Mouse (Mus musculus) neural tube, embryonic 15.5 days (tissue): ENCODE data around the gene Os9. TPM values are rescaled to one million over a fixed set of nuclear protein-coding genes. Genes with fewer than 3 reads are reported as not detected.
A peak's percentile ranks its signal among the peaks of the same experiment; 100 is the strongest.
"Not testable (repeated sequence)": the region's sequence is repeated elsewhere in the genome, so short reads cannot be mapped to it uniquely, and the experiment has no call there.

Experiments used
- ATAC-seq: fragments of 200-750 bp; cut with Nextera tagmentation; 2 replicates; pipeline ENCODE4 v1.8.0; 2017; ENCODE audit warnings: mild to moderate bottlenecking, moderate TSS enrichment, moderate library complexity; ENCODE audit not compliant: low FRiP score
- H3K27ac ChIP-seq: fragments of 300-500 bp; sonication (generic); replicated peaks from 2 replicates; pipeline ENCODE4 v1.5.1; 2015; ENCODE audit warnings: mild to moderate bottlenecking, inconsistent platforms
- H3K27me3 ChIP-seq: fragments of 300-500 bp; sonication (generic); replicated peaks from 2 replicates; pipeline ENCODE4 v1.6.1; 2015; ENCODE audit warnings: inconsistent platforms
- H3K36me3 ChIP-seq: fragments of 300-500 bp; sonication (generic); 2 replicates; pipeline ENCODE4 v1.6.1; 2015; ENCODE audit warnings: inconsistent platforms
- H3K4me1 ChIP-seq: fragments of 300-500 bp; sonication (generic); 2 replicates; pipeline ENCODE4 v1.6.1; 2015; ENCODE audit warnings: inconsistent platforms
- H3K4me2 ChIP-seq: fragments of 300-500 bp; sonication (generic); 2 replicates; pipeline ENCODE4 v1.6.1; 2015; ENCODE audit warnings: inconsistent platforms, mild to moderate bottlenecking, moderate library complexity
- H3K4me3 ChIP-seq: fragments of 300-500 bp; sonication (generic); replicated peaks from 2 replicates; pipeline ENCODE4 v1.5.1; 2015; ENCODE audit warnings: mild to moderate bottlenecking, inconsistent platforms
- H3K9ac ChIP-seq: fragments of 300-500 bp; sonication (generic); replicated peaks from 2 replicates; pipeline ENCODE4 v1.6.1; 2015; ENCODE audit warnings: mild to moderate bottlenecking, inconsistent platforms
- H3K9me3 ChIP-seq: fragments of 300-500 bp; sonication (generic); replicated peaks from 2 replicates; pipeline ENCODE4 v1.6.1; 2016; ENCODE audit warnings: inconsistent platforms
- WGBS: fragments of 180-500 bp; shearing (Covaris S2); methylation state at CpG from one replicate; pipeline ENCODE4 v1.1.7; 2015; ENCODE audit warnings: mixed read lengths; 5-methylcytosine and 5-hydroxymethylcytosine counted together
- polyA plus RNA-seq: library from polyadenylated mRNA; unstranded; fragments of >200 nt; fragmentation: Nextera tagmentation; extraction: Ambion mirVana; gene quantifications from 2 replicates; pipeline ENCODE4 v1.2.1, GENCODE M21; 2015

The Os9 gene
- polyA plus RNA-seq, 1 experiment from 2014 or later = 130 TPM

DNA sequence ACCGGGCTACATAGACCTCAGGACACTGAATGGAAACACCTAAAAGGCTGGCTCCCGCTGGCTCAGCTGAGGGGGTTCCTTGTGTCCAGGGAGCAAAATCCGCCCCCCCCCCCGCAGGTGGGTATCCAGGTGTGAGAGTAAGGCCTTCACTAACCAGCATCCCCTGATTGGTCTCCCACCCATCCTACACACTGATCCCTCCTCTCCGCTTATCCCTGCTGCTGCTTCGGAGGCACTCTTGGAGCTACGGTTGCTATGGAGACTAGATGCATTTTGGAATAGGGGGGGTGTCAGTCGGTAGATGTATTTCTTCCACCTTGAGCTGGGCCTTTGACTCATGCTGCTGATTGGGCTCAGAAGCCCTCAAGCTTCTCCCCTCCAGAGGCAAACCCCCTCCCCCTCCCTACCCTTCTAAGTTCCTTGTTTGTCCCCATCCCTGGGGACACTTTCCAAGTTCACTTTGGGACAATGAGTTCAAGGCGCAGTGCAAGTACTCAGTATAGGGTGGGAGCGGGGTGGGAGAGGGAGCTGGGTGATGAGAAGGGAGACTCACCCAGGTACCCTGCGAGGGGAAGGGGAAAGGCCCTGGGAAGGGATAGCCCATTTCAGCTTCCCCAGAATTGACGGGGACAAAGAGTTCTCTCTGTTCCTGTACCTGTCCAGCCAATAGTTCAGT is 42.8 kb downstream of the Os9 start:
- H3K27ac ChIP-seq = peak overlapping the region; percentile 91
- WGBS = 2% methylated on average over 12 of the region's 12 CpGs
- peaks cover 2% of the 10 kb centered on the region; the same call in 1 of the 2 replicates for H3K36me3 ChIP-seq
- peak overlapping the region; percentile 93 for H3K4me2 ChIP-seq
- no peaks in the 10 kb centered on the region for H3K9me3 ChIP-seq
- H3K27me3 ChIP-seq = peaks cover 7% of the 10 kb centered on the region
- ATAC-seq = peak; percentile 54
- peaks cover 53% of the 10 kb centered on the region for H3K4me1 ChIP-seq
- H3K9ac ChIP-seq = peak overlapping the region; percentile 42; the same call in 1 of the 2 replicates
- H3K4me3 ChIP-seq = peak overlapping the region; percentile 81

DNA sequence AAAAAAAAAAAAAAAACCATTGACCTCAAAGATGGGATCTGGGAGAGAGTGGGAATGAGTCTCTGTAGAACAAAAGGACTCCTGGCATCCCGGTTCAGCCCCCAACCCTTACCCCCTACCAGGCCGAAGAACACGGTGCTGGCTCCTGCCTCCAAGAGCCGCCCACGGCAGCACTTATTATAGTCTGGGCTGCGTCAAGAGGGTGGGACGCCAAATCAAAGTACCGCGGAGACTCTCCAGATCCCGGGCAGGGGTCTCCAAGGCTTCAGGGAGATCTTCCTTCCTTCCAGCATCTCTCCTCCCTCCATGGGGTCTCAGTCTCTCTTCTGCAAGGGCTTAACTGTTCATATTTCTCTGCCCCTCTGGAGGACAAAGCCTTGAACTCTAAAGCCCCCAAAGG is 43.4 kb downstream of the Os9 start:
- Histone ChIP-seq H3K9ac (peak overlapping the region; percentile 42), H3K36me3 (no peaks in the 10 kb centered on the region), H3K27me3 (0 out of 2 replicates have a peak, but pooled peaks cover 5% of the 10 kb centered on the region), H3K4me1 (peaks cover 47% of the 10 kb centered on the region), H3K27ac (peak overlapping the region; percentile 91), H3K9me3 (no peaks in the 10 kb centered on the region), H3K4me3 (peak overlapping the region; percentile 81), H3K4me2 (peak overlapping the region; percentile 93)
- no peak for ATAC-seq
- WGBS = 5% methylated on average over 10 of the region's 10 CpGs

DNA sequence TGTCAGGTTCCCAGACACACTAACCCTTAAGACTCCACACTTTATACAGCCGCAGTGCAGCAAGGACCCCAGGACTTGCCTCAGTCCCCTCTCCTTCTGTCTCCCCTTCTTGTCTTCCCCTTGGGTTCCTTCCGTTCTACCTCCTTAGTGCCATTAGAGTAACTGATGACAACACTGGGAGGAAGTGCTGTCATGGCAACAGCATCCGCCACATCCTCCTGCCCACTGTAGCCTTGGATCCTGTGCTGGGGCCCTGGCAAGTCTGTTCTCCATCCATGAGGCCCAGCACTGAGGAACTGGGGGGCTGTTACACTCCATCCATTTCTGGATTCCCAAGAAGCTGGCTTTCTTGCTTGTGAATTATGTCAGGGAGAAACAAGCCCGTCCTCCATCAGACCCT is 44.8 kb downstream of the Os9 start:
- WGBS = 32% methylated on average over 4 of the region's 4 CpGs
- Histone ChIP-seq H3K4me3 (no peak overlapping the region), H3K9me3 (no peaks in the 10 kb centered on the region), H3K9ac (no peak overlapping the region), H3K4me1 (peaks cover 38% of the 10 kb centered on the region), H3K27me3 (0 out of 2 replicates have a peak, but pooled peaks cover 5% of the 10 kb centered on the region), H3K4me2 (peak overlapping the region; percentile 6; the same call in 1 of the 2 replicates), H3K27ac (no peak overlapping the region), H3K36me3 (no peaks in the 10 kb centered on the region)
- ATAC-seq = no peak

DNA sequence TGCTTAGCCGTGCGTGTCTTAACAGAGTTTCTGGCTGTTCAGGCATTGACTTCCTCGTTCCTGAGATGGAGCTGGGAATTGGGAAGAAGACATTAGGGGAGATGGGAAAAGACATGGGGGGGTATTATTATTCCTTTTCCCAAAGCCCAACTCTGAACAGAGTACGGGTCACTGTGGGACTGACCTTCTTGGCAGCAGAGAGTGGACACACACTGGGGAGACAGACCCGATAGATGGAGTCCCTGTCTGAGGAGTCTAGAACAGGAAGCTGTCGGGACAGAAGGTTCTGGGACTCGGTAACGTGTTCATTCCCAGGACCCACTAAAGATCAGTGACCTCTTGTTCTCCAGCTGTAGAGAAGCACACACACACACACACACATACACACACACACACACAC is 45.3 kb downstream of the Os9 start:
- ATAC-seq = no peak
- Histone ChIP-seq H3K27ac (no peak overlapping the region), H3K4me3 (no peak overlapping the region), H3K4me2 (peak overlapping the region; percentile 6; the same call in 1 of the 2 replicates), H3K4me1 (peaks cover 38% of the 10 kb centered on the region), H3K9me3 (no peaks in the 10 kb centered on the region), H3K36me3 (no peaks in the 10 kb centered on the region), H3K27me3 (0 out of 2 replicates have a peak, but pooled peaks cover 5% of the 10 kb centered on the region), H3K9ac (no peak overlapping the region)
- 77% methylated on average over 8 of the region's 8 CpGs for WGBS

DNA sequence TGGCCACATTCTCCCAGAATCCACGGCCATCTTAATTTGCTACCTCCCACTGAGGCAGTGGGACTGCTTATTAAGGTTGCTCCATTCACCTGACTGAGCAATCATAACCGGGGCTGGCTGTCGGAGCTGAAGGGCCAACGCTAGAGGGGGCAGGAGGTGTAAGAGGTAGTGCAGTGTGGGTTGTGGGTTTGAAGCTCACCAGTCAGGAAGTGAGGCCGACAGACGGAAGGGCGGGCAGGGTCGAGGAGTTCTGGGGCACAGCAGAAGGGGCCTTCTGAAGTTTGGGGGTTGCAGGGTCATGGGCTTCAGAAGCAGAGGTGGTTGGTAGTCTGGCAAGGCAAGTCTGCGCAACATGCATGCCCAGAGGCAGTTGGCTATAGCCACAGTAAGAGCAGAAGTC is 45.9 kb downstream of the Os9 start, which contains the start of gene Agap2:
Agap2 (plus strand) TSS at position 205 of the 400 bp plus-strand sequence.
- Histone ChIP-seq H3K27me3 (0 out of 2 replicates have a peak, but pooled peaks cover 2% of the 10 kb centered on the region), H3K36me3 (no peaks in the 10 kb centered on the region), H3K4me1 (peaks cover 34% of the 10 kb centered on the region), H3K4me3 (no peak within 1 kb of the TSS), H3K27ac (no peak within 1 kb of the TSS), H3K9me3 (no peaks in the 10 kb centered on the region), H3K9ac (no peak within 1 kb of the TSS), H3K4me2 (peak within 1 kb of the TSS; percentile 6; the same call in 1 of the 2 replicates)
- WGBS = 71% methylated on average over 9 of the region's 9 CpGs
- no peak for ATAC-seq

DNA sequence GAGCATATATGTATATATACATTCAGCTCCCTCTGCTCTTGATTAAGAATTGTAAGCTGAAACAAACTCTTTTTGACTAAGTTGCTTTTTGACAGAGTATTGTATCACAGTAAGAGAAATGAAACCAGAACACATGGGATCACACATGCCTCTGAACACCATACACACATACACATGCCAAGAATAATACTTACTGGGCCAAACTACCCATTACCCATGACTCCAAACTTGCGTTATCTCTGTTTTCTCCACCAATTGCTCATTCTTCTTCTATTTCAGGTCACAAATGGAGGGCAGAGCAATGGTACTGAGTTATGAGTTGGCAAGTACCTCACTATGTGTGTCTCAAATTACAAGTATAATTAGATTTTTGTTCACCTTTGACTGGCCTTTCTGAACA is 47.0 kb downstream of the Os9 start:
- Histone ChIP-seq H3K4me1 (peaks cover 38% of the 10 kb centered on the region), H3K9ac (no peak overlapping the region), H3K27ac (no peak overlapping the region), H3K4me3 (no peak overlapping the region), H3K4me2 (no peak overlapping the region), H3K27me3 (0 out of 2 replicates have a peak, but pooled peaks cover 2% of the 10 kb centered on the region), H3K9me3 (no peaks in the 10 kb centered on the region), H3K36me3 (peaks cover under 1% of the 10 kb centered on the region; the same call in 1 of the 2 replicates)
- ATAC-seq = no peak
- WGBS = 93% methylated on average over 1 of the region's 1 CpGs

DNA sequence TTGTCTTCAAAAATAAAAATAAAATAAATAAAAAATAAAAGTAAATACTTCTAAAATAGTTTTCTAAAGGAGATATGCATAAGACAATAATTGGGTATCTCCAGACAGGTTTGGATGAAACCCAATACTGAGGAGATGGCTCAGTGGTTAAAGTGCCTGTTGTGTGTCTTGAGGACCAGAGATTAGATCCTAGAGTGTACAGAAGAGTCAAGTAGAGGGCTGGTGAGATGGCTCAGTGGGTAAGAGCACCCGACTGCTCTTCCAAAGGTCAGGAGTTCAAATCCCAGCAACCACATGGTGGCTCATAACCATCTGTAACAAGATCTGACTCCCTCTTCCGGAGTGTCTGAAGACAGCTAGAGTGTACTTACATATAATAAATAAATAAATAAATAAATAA is 48.0 kb downstream of the Os9 start:
- H3K27me3 ChIP-seq, H3K4me3 ChIP-seq, ATAC-seq, H3K27ac ChIP-seq, H3K9ac ChIP-seq, H3K4me2 ChIP-seq, H3K9me3 ChIP-seq: not testable (repeated sequence)
- Histone ChIP-seq H3K36me3 (peaks cover 11% of the 10 kb centered on the region), H3K4me1 (peaks cover 41% of the 10 kb centered on the region)
- 70% methylated on average over 2 of the region's 2 CpGs for WGBS

DNA sequence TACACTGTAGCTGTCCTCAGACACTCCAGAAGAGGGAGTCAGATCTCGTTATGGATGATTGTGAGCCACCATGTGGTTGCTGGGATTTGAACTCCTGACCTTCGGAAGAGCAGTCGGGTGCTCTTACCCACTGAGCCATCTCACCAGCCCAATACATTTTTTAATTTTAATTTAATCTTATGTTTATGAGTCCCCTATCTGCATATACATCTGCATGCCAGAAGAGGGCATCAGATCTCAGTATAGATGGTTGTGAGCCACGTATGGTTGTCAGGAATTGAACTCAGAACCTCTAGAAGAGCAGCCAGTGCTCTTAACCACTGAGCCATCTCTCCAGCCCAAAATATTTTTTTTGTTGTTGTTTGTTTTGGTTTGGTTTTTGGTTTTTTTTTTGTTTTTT is 48.7 kb downstream of the Os9 start:
- H3K4me3 ChIP-seq, H3K9ac ChIP-seq, H3K4me2 ChIP-seq, H3K27me3 ChIP-seq, H3K9me3 ChIP-seq, ATAC-seq, H3K27ac ChIP-seq: not testable (repeated sequence)
- peaks cover 18% of the 10 kb centered on the region for H3K36me3 ChIP-seq
- H3K4me1 ChIP-seq = peaks cover 38% of the 10 kb centered on the region
- 89% methylated on average over 4 of the region's 4 CpGs for WGBS

DNA sequence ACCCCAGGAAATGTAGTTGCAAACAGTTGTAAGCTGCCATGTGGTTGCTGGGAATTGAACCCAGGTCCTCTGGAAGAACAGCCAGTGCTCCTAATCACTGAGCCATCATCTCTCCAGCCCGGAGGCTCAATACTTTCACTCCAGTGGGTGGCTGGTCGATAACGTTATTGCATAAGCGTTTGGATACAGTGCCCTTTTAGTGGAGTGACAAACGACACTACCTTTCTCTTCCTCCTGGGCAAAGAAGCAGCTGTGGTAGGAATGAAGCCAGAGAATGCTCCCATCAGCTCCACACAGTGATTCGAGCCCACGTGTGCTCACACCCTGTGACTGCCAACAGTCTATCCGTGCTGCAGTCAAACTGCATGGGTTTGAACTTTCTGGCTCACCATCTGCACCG is 49.7 kb downstream of the Os9 start:
- WGBS = 67% methylated on average over 9 of the region's 9 CpGs
- peak overlapping the region; percentile 97 for H3K27ac ChIP-seq
- peak overlapping the region; percentile 72; the same call in 1 of the 2 replicates for H3K9ac ChIP-seq
- H3K4me3 ChIP-seq = peak overlapping the region; percentile 68
- H3K4me1 ChIP-seq = peaks cover 38% of the 10 kb centered on the region
- H3K9me3 ChIP-seq = no peaks in the 10 kb centered on the region
- no peak for ATAC-seq
- H3K4me2 ChIP-seq = peak overlapping the region; percentile 91
- 0 out of 2 replicates have a peak, but pooled peaks cover 2% of the 10 kb centered on the region for H3K27me3 ChIP-seq
- peaks cover 28% of the 10 kb centered on the region for H3K36me3 ChIP-seq

DNA sequence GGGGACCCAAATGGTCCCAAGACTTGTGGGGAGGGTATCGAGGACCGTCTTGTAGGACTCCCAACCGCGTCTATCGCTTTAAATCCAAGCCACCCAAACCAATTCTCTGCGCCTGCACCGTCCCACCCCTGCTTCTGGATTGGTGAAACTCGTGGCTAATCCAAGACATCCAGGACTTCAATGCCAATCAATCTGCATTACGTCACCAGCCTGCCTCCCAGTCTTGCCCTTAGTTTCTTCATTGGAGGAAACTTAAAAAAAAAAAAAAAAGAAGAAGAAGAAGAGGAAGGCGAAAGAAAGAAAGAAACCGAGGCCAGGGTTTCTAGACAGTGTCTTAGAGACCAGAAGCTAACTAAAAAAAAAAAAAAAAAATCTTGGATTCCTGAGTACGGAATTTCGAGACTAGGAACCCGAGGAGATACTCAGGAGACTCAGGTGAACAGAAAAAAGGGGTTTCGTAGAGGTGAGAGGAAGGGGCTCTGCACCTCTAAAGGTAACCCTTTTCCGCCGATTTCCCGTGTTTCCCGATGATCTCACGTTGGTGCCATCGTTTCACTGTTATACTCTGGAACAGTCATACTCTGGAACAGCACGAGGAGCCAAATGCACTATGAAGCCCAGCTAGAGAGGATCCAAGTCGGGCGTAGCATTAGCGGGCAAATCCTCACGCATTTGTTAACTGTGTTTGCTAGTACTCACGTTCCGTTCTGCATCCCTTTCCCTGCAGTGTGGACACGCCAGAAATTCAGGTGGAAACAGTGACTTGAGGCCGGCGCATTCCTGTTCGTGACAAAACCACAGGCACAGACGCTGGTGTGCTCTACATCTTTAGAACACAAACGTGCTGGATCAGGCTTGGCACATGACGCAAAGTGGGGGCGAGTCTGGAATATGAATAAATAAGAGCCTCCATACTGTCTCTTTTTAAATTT is 50.5 kb downstream of the Os9 start, which contains the start of gene Tspan31:
Tspan31 (minus strand) TSS at position 75 of the 932 bp plus-strand sequence.
- peak; percentile 94 for ATAC-seq
- Histone ChIP-seq H3K27me3 (no peaks in the 10 kb centered on the region), H3K27ac (peak within 1 kb of the TSS; percentile 97), H3K4me1 (peaks cover 35% of the 10 kb centered on the region), H3K9me3 (no peaks in the 10 kb centered on the region), H3K9ac (peak within 1 kb of the TSS; percentile 72), H3K4me2 (peak within 1 kb of the TSS; percentile 91), H3K36me3 (peaks cover 36% of the 10 kb centered on the region), H3K4me3 (peak within 1 kb of the TSS; percentile 68)
- 2% methylated on average over 36 of the region's 36 CpGs for WGBS
